Comparison of ENCODE assay signal across 8 mouse cellular contexts in genomic region chr16:42745943-42746675, GRCm38 (mm10).
DNase-seq lines count a peak whose midpoint lies in the region; ATAC-seq and TF ChIP-seq lines count a peak whose summit lies in the region.

No protein-coding gene starts in this region.

- H3K4me3 ChIP-seq in liver, postnatal 0 days (ENCODE audit: low read depth, low read length), result no peak overlapping the region
- H3K4me3 ChIP-seq in liver, embryonic 11.5 days (ENCODE audit: low read depth, low read length), result no peak overlapping the region
- no peak overlapping the region for H3K4me3 ChIP-seq in midbrain, embryonic 12.5 days
- no peak overlapping the region for H3K4me3 ChIP-seq in kidney, adult 2 months (ENCODE audit: insufficient read depth, low read depth, low read length)

- ATAC-seq in liver, postnatal 0 days, result peak; percentile 27; the same call in 1 of the 2 replicates
- no peak for ATAC-seq in liver, embryonic 11.5 days (replicated peaks; ENCODE audit: low FRiP score)
- 0 out of 2 replicates have a peak, but pooled peaks have one; percentile 49 for ATAC-seq in midbrain, embryonic 12.5 days (ENCODE audit: low FRiP score, low read depth)
- no peak for ATAC-seq in inflammation-experienced regulatory T-cells, adult 6 months

- no peak for TF ChIP-seq POLR2A in brain, embryonic 14.5 days (IDR thresholded peaks at IDR 0.05; ENCODE audit: borderline replicate concordance, extremely low read depth, insufficient read depth, insufficient read length, poor library complexity, severe bottlenecking)
- TF ChIP-seq POLR2A in kidney, adult 2 months (IDR thresholded peaks at IDR 0.05; ENCODE audit: low read depth, low read length), result no peak

- no peak for TF ChIP-seq EP300 in liver, postnatal 0 days (IDR thresholded peaks at IDR 0.05; ENCODE audit: low read depth)

- H3K4me1 ChIP-seq in liver, postnatal 0 days (ENCODE audit: insufficient read depth), result no peaks in the 10 kb centered on the region
- H3K4me1 ChIP-seq in liver, embryonic 11.5 days (replicated peaks; ENCODE audit: control insufficient read depth, insufficient read depth, low read length), result no peaks in the 10 kb centered on the region
- peaks cover 15% of the 10 kb centered on the region for H3K4me1 ChIP-seq in midbrain, embryonic 12.5 days
- no peaks in the 10 kb centered on the region for H3K4me1 ChIP-seq in kidney, adult 2 months (ENCODE audit: control insufficient read depth, insufficient read depth, low read length)

- no peaks in the 10 kb centered on the region for H3K36me3 ChIP-seq in liver, postnatal 0 days (replicated peaks; ENCODE audit: insufficient read depth, low read length)
- no peaks in the 10 kb centered on the region for H3K36me3 ChIP-seq in liver, embryonic 11.5 days (ENCODE audit: control insufficient read depth, insufficient read depth, low read length)
- no peaks in the 10 kb centered on the region for H3K36me3 ChIP-seq in midbrain, embryonic 12.5 days
- H3K36me3 ChIP-seq in kidney, adult 2 months (ENCODE audit: control insufficient read depth, insufficient read depth, low read length), result no peaks in the 10 kb centered on the region

- no peak for DNase-seq in liver, postnatal 0 days
- DNase-seq in liver, embryonic 11.5 days (ENCODE audit: low spot score), result no peak
- peak; percentile 71 for DNase-seq in brain, embryonic 14.5 days (ENCODE audit: low read depth)
- DNase-seq in frontal cortex, postnatal 36 days (ENCODE audit: low spot score in 2 of 2), result peak; percentile 45 to 47
- DNase-seq in thymus, postnatal 36 days, result no peak
- no peak for DNase-seq in kidney, adult 2 months

- WGBS in liver, postnatal 0 days (ENCODE audit: insufficient replicate concordance), result 26% methylated on average over 11 of the region's 11 CpGs
- WGBS in liver, embryonic 11.5 days, result 38% methylated on average over 11 of the region's 11 CpGs
- WGBS in midbrain, embryonic 12.5 days, result 46% methylated on average over 11 of the region's 11 CpGs
- 39% methylated on average over 11 of the region's 11 CpGs for WGBS in kidney, adult 2 months

- H3K4me2 ChIP-seq in liver, postnatal 0 days (ENCODE audit: low read depth, low read length), result no peak overlapping the region
- no peak overlapping the region for H3K4me2 ChIP-seq in liver, embryonic 11.5 days
- H3K4me2 ChIP-seq in midbrain, embryonic 12.5 days (replicated peaks), result no peak overlapping the region

- no peaks in the 10 kb centered on the region for H3K9me3 ChIP-seq in liver, postnatal 0 days (ENCODE audit: low read length)
- H3K9me3 ChIP-seq in liver, embryonic 11.5 days (ENCODE audit: control insufficient read depth, low read length), result no peaks in the 10 kb centered on the region
- H3K9me3 ChIP-seq in midbrain, embryonic 12.5 days, result no peaks in the 10 kb centered on the region

- H3K27me3 ChIP-seq in liver, postnatal 0 days (ENCODE audit: insufficient read depth, low read length), result no peaks in the 10 kb centered on the region
- no peaks in the 10 kb centered on the region for H3K27me3 ChIP-seq in liver, embryonic 11.5 days (replicated peaks; ENCODE audit: control insufficient read depth, insufficient read depth, low read length)
- H3K27me3 ChIP-seq in midbrain, embryonic 12.5 days, result no peaks in the 10 kb centered on the region
- H3K27me3 ChIP-seq in kidney, adult 2 months (replicated peaks; ENCODE audit: control insufficient read depth, insufficient read depth, low read length), result no peaks in the 10 kb centered on the region

- no peak overlapping the region for H3K27ac ChIP-seq in liver, postnatal 0 days (ENCODE audit: low read depth)
- H3K27ac ChIP-seq in liver, embryonic 11.5 days (ENCODE audit: low read depth, low read length), result no peak overlapping the region
- H3K27ac ChIP-seq in midbrain, embryonic 12.5 days (replicated peaks), result peak overlapping the region; percentile 72
- H3K27ac ChIP-seq in kidney, adult 2 months (ENCODE audit: insufficient read depth, low read depth, low read length), result no peak overlapping the region

- TF ChIP-seq CTCF in liver, postnatal 0 days (IDR thresholded peaks at IDR 0.05; ENCODE audit: low read depth), result no peak
- TF ChIP-seq CTCF in brain, embryonic 14.5 days (IDR thresholded peaks at IDR 0.05; ENCODE audit: borderline replicate concordance, extremely low read depth, insufficient read depth, insufficient read length), result no peak
- no peak for TF ChIP-seq CTCF in kidney, adult 2 months (conservative IDR thresholded peaks at IDR 0.05; ENCODE audit: insufficient read depth, insufficient read length, low read depth, low read length)

- H3K9ac ChIP-seq in liver, postnatal 0 days (replicated peaks), result no peak overlapping the region
- H3K9ac ChIP-seq in liver, embryonic 11.5 days (ENCODE audit: low read depth, low read length), result no peak overlapping the region
- no peak overlapping the region for H3K9ac ChIP-seq in midbrain, embryonic 12.5 days (replicated peaks)

Comparison
In these comparisons a context has a peak if more than half of its experiments do, and no peak if none do; other contexts are left out.
1. ATAC-seq: peak in liver, postnatal 0 days (single experiment) and midbrain, embryonic 12.5 days (single experiment); none in liver, embryonic 11.5 days (single experiment) and inflammation-experienced regulatory T-cells, adult 6 months (single experiment).
2. DNase-seq: peak in brain, embryonic 14.5 days (single experiment) and frontal cortex, postnatal 36 days (2 of 2); none in liver, postnatal 0 days (single experiment), liver, embryonic 11.5 days (single experiment), thymus, postnatal 36 days (0 of 2) and kidney, adult 2 months (single experiment).